Mouse (Mus musculus) layer of hippocampus, postnatal 36 days (tissue): ENCODE measurements around the gene Gm4756. TPM values are rescaled to one million over a fixed set of nuclear protein-coding genes. Genes with fewer than 3 reads are reported as not detected.

Source experiments
- total RNA-seq, 2 experiments: library from RNA; stranded (reverse); gene quantifications; 2 replicates each; pipeline ENCODE4 v1.2.3; 2021

Gene Gm4756
- total RNA-seq, 2 experiments from 2014 or later, result not detected

Other genes with a start within 250 kb of the Gm4756 start
- 1,000 to 10,000 TPM; 1,352 to 1,459 TPM for gene Rtn1, start 240.6 kb downstream of the Gm4756 start, total RNA-seq
- 1 to 10 TPM; 1.3 TPM for gene Lrrc9, start 207.8 kb downstream of the Gm4756 start, total RNA-seq
- gene Pcnx4, start 113.3 kb downstream of the Gm4756 start, total RNA-seq, result 10 to 100 TPM; 30.7 to 33.0 TPM
- 10 to 100 TPM; 43.9 to 45.3 TPM for gene Dhrs7, start 15.2 kb upstream of the Gm4756 start, total RNA-seq
- gene Ppm1a, start 107.8 kb upstream of the Gm4756 start, total RNA-seq, result 100 to 1,000 TPM; 236 to 240 TPM